Mouse (Mus musculus): ENCODE results near the gene Krtap19-2.
A peak's percentile ranks its signal among the peaks of the same experiment; 100 is the strongest.

Krtap19-2 gene

GRCm38 (mm10) chr16:88874169-88874568, at the start of gene Krtap19-2:
Gene Krtap19-2, minus strand, starts transcription at chr16:88874269.
- no peak for DNase-seq

- DNase-seq, result no peak
Measured at GRCm38 (mm10) chr16:88896357-88896756, 22.3 kb upstream of the Krtap19-2 start, which contains the start of gene Krtap19-5. Gene Krtap19-5, minus strand, starts transcription at chr16:88896457.

GRCm38 (mm10) chr16:88886870-88887269, 12.8 kb upstream of the Krtap19-2 start:
- no peak for DNase-seq

- no peak for DNase-seq
Measured at GRCm38 (mm10) chr16:88884989-88885388, 10.9 kb upstream of the Krtap19-2 start, which contains the start of gene Krtap19-4. Gene Krtap19-4, minus strand, starts transcription at chr16:88885089.

DNA sequence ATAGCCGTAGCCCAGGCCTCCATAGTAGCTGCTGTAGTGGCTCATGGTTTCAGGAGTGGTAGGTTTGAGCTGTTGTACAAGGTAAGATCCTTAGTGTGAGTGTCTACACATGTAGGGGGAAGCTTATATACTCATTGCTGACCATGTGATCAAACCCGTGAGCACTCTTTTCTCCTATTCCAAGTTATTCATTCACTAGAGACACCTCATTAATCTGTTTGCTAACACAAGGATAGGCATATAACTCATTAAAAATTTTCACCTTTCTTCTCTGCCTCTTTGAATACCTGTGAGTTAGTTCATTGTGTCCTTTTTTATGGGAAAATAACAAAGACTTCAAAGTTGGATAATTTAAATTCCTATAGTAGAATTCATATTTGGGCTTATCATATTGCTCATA, 3.9 kb upstream of the Krtap19-2 start, which contains the start of gene Krtap19-3:
TSS of gene Krtap19-3 (minus strand) at position 101 of the 400 bp plus-strand sequence.
- no peak for DNase-seq

DNA sequence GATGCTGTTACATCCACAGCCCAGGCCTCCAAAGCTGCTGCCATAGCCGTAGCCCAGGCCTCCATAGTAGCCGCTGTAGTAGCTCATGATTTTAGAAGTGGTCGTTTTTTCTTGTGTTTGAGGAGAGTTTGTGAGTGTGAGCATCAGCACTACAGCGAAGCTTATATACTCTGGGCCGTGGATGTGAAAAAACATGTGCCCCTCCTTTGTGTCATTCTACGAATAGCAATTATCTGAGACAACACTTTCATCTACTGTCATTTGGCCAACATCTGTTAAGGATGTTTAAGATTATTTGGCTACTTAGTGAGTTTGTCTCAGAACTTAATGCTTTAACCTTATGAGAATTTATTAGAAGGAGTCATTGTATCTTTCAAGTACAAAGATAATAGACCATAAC, 4.8 kb downstream of the Krtap19-2 start, which contains the start of gene Krtap19-1:
TSS of gene Krtap19-1 (minus strand) at position 101 of the 400 bp plus-strand sequence.
- no peak for DNase-seq

DNA sequence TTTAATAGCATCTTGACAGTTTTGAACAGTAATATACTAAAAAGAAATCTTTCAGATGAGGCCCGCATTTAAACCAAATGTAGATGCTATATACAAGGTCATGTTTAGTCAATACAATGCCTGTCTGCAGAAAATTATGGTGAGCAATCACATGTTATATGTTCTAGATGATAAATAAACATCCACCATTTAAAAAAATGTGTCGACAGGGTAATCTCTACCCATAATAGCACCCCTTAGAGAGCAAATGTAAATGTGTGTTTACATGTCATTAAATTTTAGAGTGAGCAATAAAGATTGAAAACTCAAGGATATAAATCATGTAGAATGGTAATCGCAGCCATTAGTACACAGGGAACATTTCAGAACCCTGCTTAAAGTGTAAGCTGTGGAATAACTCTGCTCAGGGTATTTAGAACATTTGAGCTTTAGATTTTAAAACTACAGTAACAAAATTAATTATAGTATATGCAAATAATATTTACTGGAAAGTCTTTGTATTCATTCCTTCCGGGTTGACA, 9.1 kb downstream of the Krtap19-2 start:
- no peak for DNase-seq

GRCm38 (mm10) chr16:88851450-88851849, 22.6 kb downstream of the Krtap19-2 start:
- DNase-seq, result peak; percentile 1

- DNase-seq, result no peak
Measured at GRCm38 (mm10) chr16:88848558-88848957, 25.5 kb downstream of the Krtap19-2 start.

DNA sequence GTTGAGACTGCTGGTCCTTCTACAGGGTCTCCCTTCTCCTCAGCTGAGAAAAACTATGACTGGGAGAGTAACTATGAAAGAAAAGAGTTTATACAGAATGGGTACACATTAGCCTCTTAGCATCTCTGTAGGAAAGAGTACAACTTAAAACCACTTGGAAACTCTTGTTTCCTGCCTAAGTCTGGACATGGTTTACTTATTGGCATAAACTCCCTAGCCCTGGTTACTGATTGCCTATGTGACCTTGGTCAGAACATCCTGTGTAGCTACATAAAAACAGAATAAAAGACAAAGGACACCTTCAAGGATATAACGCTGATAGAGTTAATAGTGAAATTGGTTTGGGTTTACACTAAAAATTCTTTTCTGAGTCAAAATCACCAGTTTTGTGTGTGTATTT, 26.7 kb downstream of the Krtap19-2 start:
- DNase-seq, result no peak

- no peak for DNase-seq
Measured at GRCm38 (mm10) chr16:88826978-88827377, 47.1 kb downstream of the Krtap19-2 start.

GRCm38 (mm10) chr16:88826095-88826652, 47.9 kb downstream of the Krtap19-2 start, which contains the start of gene Krtap14:
Gene Krtap14, minus strand, starts transcription at chr16:88826145.
- no peak for DNase-seq

DNA sequence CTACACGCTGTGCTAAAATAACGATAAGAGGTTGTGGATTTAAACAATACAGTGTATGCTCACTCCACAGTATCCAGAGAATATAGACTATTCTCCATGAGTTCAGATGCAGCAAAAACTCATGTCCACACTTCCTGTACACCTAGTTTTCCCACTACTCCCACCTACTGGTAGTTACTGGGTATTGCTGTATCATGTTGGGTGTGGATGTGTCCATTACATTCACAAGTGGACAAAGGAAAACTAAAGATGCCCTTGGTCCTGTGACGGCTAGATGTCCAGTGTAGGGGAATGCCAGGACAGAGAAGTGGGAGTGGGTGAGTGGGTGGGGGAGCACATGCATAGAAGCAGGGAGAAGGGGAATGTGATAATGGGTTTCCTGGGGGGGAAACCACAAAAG, 50.3 kb downstream of the Krtap19-2 start:
- DNase-seq, result no peak
